Mouse (Mus musculus) layer of hippocampus, adult 6 months (tissue): ENCODE measurements around the gene Rbm4. TPM values are rescaled to one million over a fixed set of nuclear protein-coding genes. Genes with fewer than 3 reads are reported as not detected.

Experiments used
- long read RNA-seq, 2 experiments: library from polyadenylated mRNA; unstranded; transcript quantifications; one replicate each; pipeline ENCODE4 v2.0.0; 2019 to 2020
- polyA plus RNA-seq: library from polyadenylated mRNA; unstranded; fragments of <200 nt; fragmentation: Nextera tagmentation; gene quantifications from 2 replicates; pipeline ENCODE4 v1.2.3, GENCODE M21; 2021

Rbm4 gene
- 25.9 and 31.1 TPM in 2 replicates for polyA plus RNA-seq
- long read RNA-seq, experiment 1, transcript Rbm4-203 (3 exons, 1,018 nt), result minor isoform, 6 of 43 reads
- long read RNA-seq, experiment 1, transcript Rbm4-206 (4 exons, 2,610 nt), result major isoform, 12 of 43 reads
- long read RNA-seq, experiment 1, transcript Rbm4-204 (4 exons, 1,411 nt), result minor isoform, 5 of 43 reads
- long read RNA-seq, experiment 1, transcript Rbm4-201 (3 exons, 801 nt), result minor isoform, 11 of 43 reads
- long read RNA-seq, experiment 1, partial matches to known transcripts, result 3 of 43 reads
- long read RNA-seq, experiment 1, other reads (novel, unspliced or antisense), result 4 of 43 reads
- long read RNA-seq, experiment 2, transcript Rbm4-201 (3 exons, 801 nt), result minor isoform, 8 of 89 reads
- long read RNA-seq, experiment 2, transcript Rbm4-206 (4 exons, 2,610 nt), result major isoform, 44 of 89 reads
- long read RNA-seq, experiment 2, transcript Rbm4-204 (4 exons, 1,411 nt), result minor isoform, 12 of 89 reads
- long read RNA-seq, experiment 2, transcript Rbm4-205 (2 exons, 2,965 nt), result minor isoform, 6 of 89 reads
- long read RNA-seq, experiment 2, partial matches to known transcripts, result 1 of 89 reads
- long read RNA-seq, experiment 2, other reads (novel, unspliced or antisense), result 13 of 89 reads

GRCm38 (mm10) chr19:4793831-4794422, at the start of gene Rbm4:
TSS of gene Rbm4 (minus strand) at chr19:4793901.

GRCm38 (mm10) chr19:4839149-4839548, 45.4 kb upstream of the Rbm4 start, which contains the start of the genes Ccs and Ccdc87:
TSS of gene Ccs (minus strand) at chr19:4839332.
TSS of gene Ccdc87 (plus strand) at chr19:4839366.

GRCm38 (mm10) chr19:4811063-4811908, 17.6 kb upstream of the Rbm4 start, which contains the start of the genes Gm21992 and Rbm14:
TSS of gene Gm21992 (minus strand) at chr19:4811612.
TSS of gene Rbm14 (minus strand) at chr19:4811634.

DNA sequence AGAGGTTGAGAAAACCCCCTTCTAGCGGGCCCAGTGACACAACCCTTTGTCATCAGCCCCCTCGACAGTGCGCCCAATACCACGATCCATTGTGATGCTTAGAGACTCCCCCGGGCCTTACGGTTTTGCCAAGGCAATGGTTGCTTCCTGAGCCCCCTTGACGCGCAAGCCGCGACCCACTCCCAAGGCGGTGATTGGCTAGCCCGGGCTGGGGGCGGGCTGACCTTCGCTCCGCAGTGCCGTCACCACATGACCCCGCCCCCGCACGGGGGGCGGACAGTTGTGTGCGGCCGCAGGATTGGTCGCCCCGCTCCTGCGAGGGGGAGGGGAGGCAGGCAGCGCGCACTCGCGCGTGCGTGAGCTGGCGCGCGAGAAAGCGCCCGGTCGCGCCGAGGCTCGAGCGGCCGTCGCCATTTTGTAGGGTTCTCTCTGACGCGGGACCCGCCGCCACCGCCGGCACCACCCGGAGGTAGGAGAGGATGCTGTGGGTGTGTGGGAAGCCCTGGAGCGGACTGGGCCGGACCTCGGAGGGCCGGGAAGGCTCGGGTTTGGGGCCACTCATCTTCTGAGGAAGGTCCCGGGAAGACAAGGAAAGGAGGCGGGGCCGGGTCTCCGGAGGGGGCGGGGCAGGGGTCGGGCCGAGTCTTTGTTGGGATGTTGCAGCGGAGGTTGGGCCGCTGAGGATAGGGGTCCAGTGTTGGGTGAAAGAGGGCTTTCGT, 37.3 kb downstream of the Rbm4 start, which contains the start of gene Rbm4b:
Gene Rbm4b (plus strand): TSS at position 305 of the 719 bp plus-strand sequence.

Other genes starting within 250 kb of the Rbm4 start
- gene Lrfn4, start 178.2 kb downstream of the Rbm4 start, polyA plus RNA-seq, result 1.8 and 2.0 TPM in 2 replicates
- gene Rce1, start 168.3 kb downstream of the Rbm4 start, polyA plus RNA-seq, result 38.5 and 45.4 TPM in 2 replicates
- gene Gm960, start 95.2 kb downstream of the Rbm4 start, polyA plus RNA-seq, result 2.7 and 3.9 TPM in 2 replicates
- gene Sptbn2, start 82.7 kb downstream of the Rbm4 start, polyA plus RNA-seq, result 53.6 and 65.0 TPM in 2 replicates
- gene Rbm4b, start 37.4 kb downstream of the Rbm4 start, polyA plus RNA-seq, result 25.3 and 27.5 TPM in 2 replicates
- gene Gm21992, start 17.7 kb upstream of the Rbm4 start, polyA plus RNA-seq, result 6.4 and 9.5 TPM in 2 replicates
- 8.9 and 10.8 TPM in 2 replicates for gene Rbm14, start 17.7 kb upstream of the Rbm4 start, polyA plus RNA-seq
- 41.3 and 45.9 TPM in 2 replicates for gene Ccs, start 45.4 kb upstream of the Rbm4 start, polyA plus RNA-seq
- gene Ccdc87, start 45.5 kb upstream of the Rbm4 start, polyA plus RNA-seq, result 1.6 and 1.7 TPM in 2 replicates
- 112 TPM in 2 replicates for gene Ctsf, start 61.2 kb upstream of the Rbm4 start, polyA plus RNA-seq
- gene Actn3, start 84.0 kb upstream of the Rbm4 start, polyA plus RNA-seq, result 0.69 and 1.2 TPM in 2 replicates
- 9.4 and 11.3 TPM in 2 replicates for gene Zdhhc24, start 84.8 kb upstream of the Rbm4 start, polyA plus RNA-seq
- gene Bbs1, start 112.7 kb upstream of the Rbm4 start, polyA plus RNA-seq, result 10.9 and 14.6 TPM in 2 replicates
- gene Dpp3, start 134.4 kb upstream of the Rbm4 start, polyA plus RNA-seq, result 20.4 and 22.2 TPM in 2 replicates
- 7.8 and 8.6 TPM in 2 replicates for gene Peli3, start 149.2 kb upstream of the Rbm4 start, polyA plus RNA-seq
- gene Mrpl11, start 168.2 kb upstream of the Rbm4 start, polyA plus RNA-seq, result 144 and 145 TPM in 2 replicates
- gene Npas4, start 196.4 kb upstream of the Rbm4 start, polyA plus RNA-seq, result 5.2 and 8.9 TPM in 2 replicates
- gene Slc29a2, start 230.0 kb upstream of the Rbm4 start, polyA plus RNA-seq, result 8.2 and 8.5 TPM in 2 replicates
- gene B4gat1, start 244.9 kb upstream of the Rbm4 start, polyA plus RNA-seq, result 149 and 162 TPM in 2 replicates
- 2.2 and 2.6 TPM in 2 replicates for gene AC124502.3, start 245.0 kb upstream of the Rbm4 start, polyA plus RNA-seq
- 27.0 and 31.7 TPM in 2 replicates for gene Brms1, start 247.5 kb upstream of the Rbm4 start, polyA plus RNA-seq